Mouse (Mus musculus) G1E-ER4 (cell line): ENCODE results near the gene Grk1. TPM values are rescaled to one million over a fixed set of nuclear protein-coding genes. Genes with fewer than 3 reads are reported as not detected.

Experiments used
- GATA1 ChIP-seq: IDR thresholded peaks from one replicate; pipeline ENCODE4 v1.8.0; 2012; ENCODE audit warnings: low read length, inconsistent platforms
- polyA plus RNA-seq: library from polyadenylated mRNA; stranded (reverse); fragments of >175 nt; gene quantifications from 2 replicates; pipeline ENCODE4 v1.2.3, GENCODE M21; 2012

Gene Grk1
- polyA plus RNA-seq, 1 experiment: not detected

- TF ChIP-seq GATA1: no peak
Measured at GRCm38 (mm10) chr8:13454341-13455113, 49.6 kb downstream of the Grk1 start.

GRCm38 (mm10) chr8:13455295-13455694 lies 50.4 kb downstream of the Grk1 start:
- TF ChIP-seq GATA1: no peak

GRCm38 (mm10) chr8:13459431-13459830 lies 54.5 kb downstream of the Grk1 start:
- no peak for TF ChIP-seq GATA1

GRCm38 (mm10) chr8:13461085-13461765 lies 56.3 kb downstream of the Grk1 start:
- TF ChIP-seq GATA1: no peak

- no peak for TF ChIP-seq GATA1
Measured at GRCm38 (mm10) chr8:13461843-13462242, 57.0 kb downstream of the Grk1 start.

- TF ChIP-seq GATA1: no peak
Measured at GRCm38 (mm10) chr8:13462392-13462791, 57.5 kb downstream of the Grk1 start.

GRCm38 (mm10) chr8:13465324-13465723 lies 60.4 kb downstream of the Grk1 start:
- no peak for TF ChIP-seq GATA1

- no peak for TF ChIP-seq GATA1
Measured at GRCm38 (mm10) chr8:13466989-13467388, 62.1 kb downstream of the Grk1 start.

GRCm38 (mm10) chr8:13468737-13469136 lies 63.9 kb downstream of the Grk1 start:
- TF ChIP-seq GATA1: no peak

- TF ChIP-seq GATA1: no peak
Measured at GRCm38 (mm10) chr8:13471484-13471883, 66.6 kb downstream of the Grk1 start.

Other genes with a start within 250 kb of the Grk1 start
- 153 and 221 TPM in 2 replicates for gene Lamp1, start 245.9 kb upstream of the Grk1 start, polyA plus RNA-seq
- 13.3 and 13.6 TPM in 2 replicates for gene Grtp1, start 204.5 kb upstream of the Grk1 start, polyA plus RNA-seq
- 0.03 TPM in 1 of 2 replicates, not detected in the other for gene Adprhl1, start 150.9 kb upstream of the Grk1 start, polyA plus RNA-seq
- 2.4 and 4.0 TPM in 2 replicates for gene Dcun1d2, start 117.0 kb upstream of the Grk1 start, polyA plus RNA-seq
- 7.5 and 9.8 TPM in 2 replicates for gene Tmco3, start 116.9 kb upstream of the Grk1 start, polyA plus RNA-seq
- 30.3 and 62.9 TPM in 2 replicates for gene Tfdp1, start 66.3 kb upstream of the Grk1 start, polyA plus RNA-seq
- gene Atp4b, start 8.3 kb upstream of the Grk1 start, polyA plus RNA-seq: not detected in 2 replicates
- not detected in 2 replicates for gene Tmem255b, start 30.1 kb downstream of the Grk1 start, polyA plus RNA-seq
- not detected in 2 replicates for gene Gas6, start 89.4 kb downstream of the Grk1 start, polyA plus RNA-seq
- not detected in 2 replicates for gene 1700029H14Rik, start 157.4 kb downstream of the Grk1 start, polyA plus RNA-seq